Mouse (Mus musculus): ENCODE results near the gene Srebf2. TPM values are rescaled to one million over a fixed set of nuclear protein-coding genes. Genes with fewer than 3 reads are reported as not detected.

Srebf2 gene
- polyA plus RNA-seq, 1 experiment from 2014 or later, result 216 TPM

DNA sequence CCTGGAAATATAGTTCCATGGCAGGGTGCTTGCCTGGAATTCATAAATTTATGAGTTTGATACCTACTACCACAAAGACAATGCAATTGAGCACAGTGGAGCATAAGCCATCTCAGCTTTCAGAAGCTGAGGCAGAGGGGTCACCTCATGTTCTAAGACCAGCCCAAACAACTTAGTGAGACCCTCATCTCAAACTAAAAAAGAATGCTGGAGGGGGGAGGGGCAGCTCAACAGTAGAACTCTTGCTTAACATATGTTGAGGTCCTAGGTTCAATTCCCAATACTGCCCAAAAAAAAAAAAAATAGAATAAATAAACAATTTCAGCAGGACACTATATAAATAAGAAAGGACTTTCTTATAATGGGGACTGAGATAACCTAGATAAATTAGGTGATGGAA lies 3.1 kb downstream of the Srebf2 start:
- no peak overlapping the region for H3K4me2 ChIP-seq (ENCODE audit: low read depth, low read length, severe bottlenecking)
- H3K9ac ChIP-seq (ENCODE audit: low read length), result no peak overlapping the region
- no peaks in the 10 kb centered on the region for H3K27me3 ChIP-seq (ENCODE audit: control insufficient read depth, insufficient read depth, low read length)
- H3K9me3 ChIP-seq (ENCODE audit: control insufficient read depth, low read length), result no peaks in the 10 kb centered on the region
- no peak overlapping the region for H3K27ac ChIP-seq (ENCODE audit: low read depth, low read length)
- H3K36me3 ChIP-seq (ENCODE audit: control insufficient read depth, insufficient read depth, low read length), result no peaks in the 10 kb centered on the region; the same call in 1 of the 2 replicates
- H3K4me1 ChIP-seq (replicated peaks; ENCODE audit: control insufficient read depth, insufficient read depth, low read length), result peaks cover 18% of the 10 kb centered on the region; the same call in 1 of the 2 replicates
- no peak overlapping the region for H3K4me3 ChIP-seq (ENCODE audit: low read depth, low read length)
- DNase-seq (ENCODE audit: low spot score) (no peak), ATAC-seq (replicated peaks; ENCODE audit: low FRiP score) (no peak)

DNA sequence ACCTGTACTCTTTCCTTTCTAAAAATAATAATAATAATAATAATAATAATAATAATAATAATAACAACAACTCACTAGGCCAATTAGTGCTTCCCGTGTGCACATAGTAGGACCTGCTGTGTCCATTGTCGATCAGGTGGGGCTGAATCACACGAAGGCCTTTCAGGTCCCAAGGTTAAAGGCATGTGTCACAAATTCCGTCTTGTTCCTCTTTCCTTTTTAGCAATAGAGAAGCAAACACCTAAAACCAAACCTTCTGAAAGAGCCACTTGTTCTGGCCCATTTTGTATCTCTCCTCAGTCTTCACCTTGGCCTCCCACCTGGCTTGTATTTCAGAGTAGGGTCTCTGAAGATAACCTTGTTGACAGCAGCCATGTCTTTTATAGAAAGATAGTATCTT lies 4.2 kb downstream of the Srebf2 start:
- Histone ChIP-seq H3K27ac (ENCODE audit: low read depth, low read length) (no peak overlapping the region), H3K4me2 (ENCODE audit: low read depth, low read length, severe bottlenecking) (no peak overlapping the region), H3K27me3 (ENCODE audit: control insufficient read depth, insufficient read depth, low read length) (no peaks in the 10 kb centered on the region), H3K4me3 (ENCODE audit: low read depth, low read length) (no peak overlapping the region), H3K4me1 (replicated peaks; ENCODE audit: control insufficient read depth, insufficient read depth, low read length) (peaks cover 10% of the 10 kb centered on the region; the same call in 1 of the 2 replicates), H3K36me3 (ENCODE audit: control insufficient read depth, insufficient read depth, low read length) (no peaks in the 10 kb centered on the region; the same call in 1 of the 2 replicates), H3K9me3 (ENCODE audit: control insufficient read depth, low read length) (no peaks in the 10 kb centered on the region), H3K9ac (ENCODE audit: low read length) (no peak overlapping the region)
- ATAC-seq (replicated peaks; ENCODE audit: low FRiP score) (no peak), DNase-seq (ENCODE audit: low spot score) (no peak)
- WGBS, result 94% methylated on average over 4 of the region's 4 CpGs

DNA sequence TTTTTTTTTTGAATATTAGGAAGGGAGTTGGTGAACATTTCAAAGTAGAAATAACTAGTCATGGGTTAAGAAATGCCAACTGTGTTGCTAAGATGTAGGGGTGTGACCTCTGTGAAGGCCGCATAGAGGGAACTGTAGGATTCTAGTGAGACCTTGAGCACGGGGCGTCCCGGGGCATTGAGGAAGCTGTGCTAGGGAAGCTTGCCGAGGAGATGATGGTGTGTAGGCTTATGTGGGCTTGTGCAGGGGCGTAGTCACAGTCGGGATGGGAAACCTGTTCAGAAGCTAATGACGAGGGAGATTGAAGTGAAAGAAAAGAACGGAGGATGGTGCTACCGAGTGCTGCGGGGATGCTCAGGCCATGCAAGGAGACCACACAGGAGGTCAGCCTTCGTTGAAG lies 5.0 kb downstream of the Srebf2 start:
- no peak for ATAC-seq (replicated peaks; ENCODE audit: low FRiP score)
- no peak overlapping the region for H3K9ac ChIP-seq (ENCODE audit: low read length)
- 88% methylated on average over 12 of the region's 12 CpGs for WGBS
- no peaks in the 10 kb centered on the region for H3K27me3 ChIP-seq (ENCODE audit: control insufficient read depth, insufficient read depth, low read length)
- no peak for DNase-seq (ENCODE audit: low spot score)
- no peaks in the 10 kb centered on the region for H3K9me3 ChIP-seq (ENCODE audit: control insufficient read depth, low read length)
- H3K4me1 ChIP-seq (replicated peaks; ENCODE audit: control insufficient read depth, insufficient read depth, low read length), result peaks cover 8% of the 10 kb centered on the region; the same call in 1 of the 2 replicates
- no peaks in the 10 kb centered on the region; the same call in 1 of the 2 replicates for H3K36me3 ChIP-seq (ENCODE audit: control insufficient read depth, insufficient read depth, low read length)
- no peak overlapping the region for H3K4me3 ChIP-seq (ENCODE audit: low read depth, low read length)
- H3K27ac ChIP-seq (ENCODE audit: low read depth, low read length), result no peak overlapping the region
- no peak overlapping the region for H3K4me2 ChIP-seq (ENCODE audit: low read depth, low read length, severe bottlenecking)

DNA sequence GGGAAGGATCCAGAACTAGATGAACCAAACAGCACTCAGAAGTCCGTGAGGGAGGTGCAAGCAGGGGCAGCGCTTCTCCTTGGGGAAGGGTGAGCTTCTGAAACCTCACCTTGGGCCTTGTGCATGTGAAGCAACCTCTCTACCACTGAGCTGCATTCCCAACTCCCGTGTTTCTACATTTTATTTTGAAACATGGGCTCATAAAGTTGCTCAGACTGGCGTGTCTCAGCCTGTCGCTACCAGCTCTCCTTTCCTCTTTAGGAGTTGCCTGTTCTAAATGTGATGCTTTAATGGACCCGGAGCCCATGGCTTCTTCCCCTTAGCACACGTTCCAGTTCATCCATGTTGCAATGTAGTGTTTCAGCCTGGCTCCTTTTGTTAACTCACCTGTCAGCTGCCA lies 5.5 kb downstream of the Srebf2 start:
- 90% methylated on average over 7 of the region's 7 CpGs for WGBS
- no peak overlapping the region for H3K27ac ChIP-seq (ENCODE audit: low read depth, low read length)
- no peaks in the 10 kb centered on the region; the same call in 1 of the 2 replicates for H3K36me3 ChIP-seq (ENCODE audit: control insufficient read depth, insufficient read depth, low read length)
- no peak overlapping the region for H3K4me2 ChIP-seq (ENCODE audit: low read depth, low read length, severe bottlenecking)
- no peak overlapping the region for H3K9ac ChIP-seq (ENCODE audit: low read length)
- H3K4me1 ChIP-seq (replicated peaks; ENCODE audit: control insufficient read depth, insufficient read depth, low read length), result peaks cover 8% of the 10 kb centered on the region; the same call in 1 of the 2 replicates
- no peaks in the 10 kb centered on the region for H3K9me3 ChIP-seq (ENCODE audit: control insufficient read depth, low read length)
- H3K4me3 ChIP-seq (ENCODE audit: low read depth, low read length), result no peak overlapping the region
- ATAC-seq (replicated peaks; ENCODE audit: low FRiP score), result no peak
- H3K27me3 ChIP-seq (ENCODE audit: control insufficient read depth, insufficient read depth, low read length), result no peaks in the 10 kb centered on the region
- DNase-seq (ENCODE audit: low spot score), result no peak

DNA sequence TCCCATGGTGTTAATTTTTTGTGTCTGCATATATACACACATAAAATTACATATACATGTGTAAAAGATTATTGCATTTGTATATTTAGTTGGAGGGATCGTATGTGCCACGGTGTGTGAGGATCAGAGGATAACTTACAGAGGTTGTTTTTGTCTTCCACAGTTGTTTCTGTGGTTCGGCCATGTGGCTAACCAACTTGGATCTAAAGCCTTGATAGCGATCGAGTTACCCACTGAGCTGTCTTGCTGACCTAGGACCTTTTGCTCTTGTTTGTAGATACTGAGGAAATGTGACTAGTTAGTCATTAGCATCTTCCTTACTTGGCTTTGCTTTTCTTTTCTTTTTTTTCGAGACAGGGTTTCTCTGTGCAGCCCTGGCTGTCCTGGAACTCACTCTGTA lies 9.3 kb downstream of the Srebf2 start:
- WGBS, result 92% methylated on average over 6 of the region's 6 CpGs
- no peak overlapping the region for H3K9ac ChIP-seq (ENCODE audit: low read length)
- ATAC-seq (replicated peaks; ENCODE audit: low FRiP score) (no peak), DNase-seq (ENCODE audit: low spot score) (no peak)
- H3K36me3 ChIP-seq (ENCODE audit: control insufficient read depth, insufficient read depth, low read length), result no peaks in the 10 kb centered on the region; the same call in 1 of the 2 replicates
- H3K4me2 ChIP-seq (ENCODE audit: low read depth, low read length, severe bottlenecking), result no peak overlapping the region
- no peaks in the 10 kb centered on the region; the same call in 1 of the 2 replicates for H3K4me1 ChIP-seq (replicated peaks; ENCODE audit: control insufficient read depth, insufficient read depth, low read length)
- H3K4me3 ChIP-seq (ENCODE audit: low read depth, low read length), result no peak overlapping the region
- no peaks in the 10 kb centered on the region for H3K27me3 ChIP-seq (ENCODE audit: control insufficient read depth, insufficient read depth, low read length)
- H3K9me3 ChIP-seq (ENCODE audit: control insufficient read depth, low read length), result no peaks in the 10 kb centered on the region
- no peak overlapping the region for H3K27ac ChIP-seq (ENCODE audit: low read depth, low read length)

DNA sequence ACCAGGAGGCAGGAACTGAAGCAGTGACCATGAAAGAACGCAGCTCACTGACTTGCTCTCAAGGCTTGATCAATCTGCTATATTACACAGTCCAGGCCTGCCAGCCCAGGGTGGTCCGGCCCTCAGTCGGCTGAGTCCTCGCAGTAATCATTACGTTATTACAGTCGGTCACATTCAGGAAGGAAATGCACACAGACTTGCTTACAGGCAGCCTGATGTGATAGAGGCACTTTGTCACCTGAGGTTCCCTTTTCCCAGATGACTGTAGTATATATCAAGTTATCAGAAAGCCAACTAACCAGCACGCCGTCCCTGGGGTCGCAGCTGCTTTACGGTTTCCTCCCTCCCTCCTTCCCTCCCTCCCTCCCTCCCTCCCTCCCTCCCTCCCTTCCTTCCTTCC lies 9.9 kb downstream of the Srebf2 start:
- no peaks in the 10 kb centered on the region; the same call in 1 of the 2 replicates for H3K4me1 ChIP-seq (replicated peaks; ENCODE audit: control insufficient read depth, insufficient read depth, low read length)
- DNase-seq (ENCODE audit: low spot score), result no peak
- no peak for ATAC-seq (replicated peaks; ENCODE audit: low FRiP score)
- no peaks in the 10 kb centered on the region for H3K27me3 ChIP-seq (ENCODE audit: control insufficient read depth, insufficient read depth, low read length)
- 89% methylated on average over 10 of the region's 10 CpGs for WGBS
- H3K36me3 ChIP-seq (ENCODE audit: control insufficient read depth, insufficient read depth, low read length), result no peaks in the 10 kb centered on the region; the same call in 1 of the 2 replicates
- H3K9me3 ChIP-seq (ENCODE audit: control insufficient read depth, low read length), result no peaks in the 10 kb centered on the region
- H3K4me2 ChIP-seq (ENCODE audit: low read depth, low read length, severe bottlenecking), result no peak overlapping the region
- H3K9ac ChIP-seq (ENCODE audit: low read length), result no peak overlapping the region
- no peak overlapping the region for H3K27ac ChIP-seq (ENCODE audit: low read depth, low read length)
- no peak overlapping the region for H3K4me3 ChIP-seq (ENCODE audit: low read depth, low read length)

DNA sequence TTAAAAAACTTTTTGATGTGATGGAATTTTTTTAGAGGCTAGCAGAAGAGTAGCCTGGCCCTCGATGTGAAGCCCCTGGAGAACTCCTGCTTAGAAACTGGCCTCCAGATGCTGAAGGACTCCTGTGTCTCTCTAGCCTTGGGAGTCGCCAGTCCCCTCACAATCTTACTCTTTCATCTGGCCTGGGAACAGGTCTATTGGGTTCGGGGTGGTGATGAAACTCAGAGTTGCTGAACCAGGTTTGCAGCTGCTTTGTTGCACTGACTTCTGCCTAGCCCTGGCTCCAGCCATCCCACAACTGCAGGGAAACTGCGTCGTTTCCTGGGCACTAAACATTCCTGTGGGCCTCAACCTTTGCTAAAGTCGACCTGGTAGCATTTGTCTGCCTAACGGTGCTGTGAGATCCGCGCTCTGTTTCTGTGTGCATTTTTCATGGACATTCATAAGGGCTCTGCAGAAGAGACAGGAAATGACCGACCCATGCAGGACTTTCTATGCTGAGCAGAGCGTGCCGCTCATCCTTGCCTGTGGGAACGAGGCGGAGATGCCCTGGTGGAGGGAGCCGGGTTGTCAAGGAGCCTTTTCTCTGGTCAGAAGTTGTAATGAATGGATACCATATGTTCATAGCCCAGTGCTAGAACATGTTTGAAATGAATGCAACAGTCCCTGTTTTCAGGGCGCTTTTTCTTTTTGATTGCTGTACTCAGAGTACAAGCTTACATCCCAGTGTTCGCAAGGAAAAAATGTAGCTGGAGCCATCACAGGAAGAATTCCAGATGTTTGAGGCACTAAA lies 11.5 kb downstream of the Srebf2 start:
- no peak for DNase-seq (ENCODE audit: low spot score)
- ATAC-seq (replicated peaks; ENCODE audit: low FRiP score), result no peak
- no peak overlapping the region for H3K27ac ChIP-seq (ENCODE audit: low read depth, low read length)
- no peaks in the 10 kb centered on the region for H3K27me3 ChIP-seq (ENCODE audit: control insufficient read depth, insufficient read depth, low read length)
- H3K9ac ChIP-seq (ENCODE audit: low read length), result no peak overlapping the region
- H3K9me3 ChIP-seq (ENCODE audit: control insufficient read depth, low read length), result no peaks in the 10 kb centered on the region
- H3K36me3 ChIP-seq (ENCODE audit: control insufficient read depth, insufficient read depth, low read length), result no peaks in the 10 kb centered on the region; the same call in 1 of the 2 replicates
- no peak overlapping the region for H3K4me2 ChIP-seq (ENCODE audit: low read depth, low read length, severe bottlenecking)
- WGBS, result 78% methylated on average over 17 of the region's 17 CpGs
- no peak overlapping the region for H3K4me3 ChIP-seq (ENCODE audit: low read depth, low read length)
- H3K4me1 ChIP-seq (replicated peaks; ENCODE audit: control insufficient read depth, insufficient read depth, low read length), result no peaks in the 10 kb centered on the region

DNA sequence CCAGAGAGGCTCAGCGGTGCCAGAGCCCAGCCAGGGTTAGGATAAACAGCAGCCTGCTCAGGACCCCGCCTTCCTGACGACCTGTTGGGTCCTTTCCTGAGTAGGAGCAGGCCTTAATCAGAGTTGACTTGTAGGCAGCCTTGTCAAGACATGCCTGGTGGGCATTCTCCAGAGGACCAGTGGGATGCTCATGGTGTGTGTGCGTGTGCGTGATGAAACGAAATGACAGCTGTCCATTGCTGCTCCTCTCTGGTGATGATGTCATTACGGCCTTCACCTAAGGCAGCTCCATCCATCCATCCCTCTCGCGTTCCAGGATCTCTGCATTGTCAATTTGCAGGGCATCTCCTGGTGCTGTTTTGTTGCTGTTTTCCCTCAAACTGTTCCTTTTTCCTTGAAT lies 12.5 kb downstream of the Srebf2 start:
- Histone ChIP-seq H3K4me2 (ENCODE audit: low read depth, low read length, severe bottlenecking) (no peak overlapping the region), H3K27me3 (ENCODE audit: control insufficient read depth, insufficient read depth, low read length) (no peaks in the 10 kb centered on the region), H3K4me1 (replicated peaks; ENCODE audit: control insufficient read depth, insufficient read depth, low read length) (no peaks in the 10 kb centered on the region), H3K9ac (ENCODE audit: low read length) (no peak overlapping the region), H3K27ac (ENCODE audit: low read depth, low read length) (no peak overlapping the region), H3K36me3 (ENCODE audit: control insufficient read depth, insufficient read depth, low read length) (no peaks in the 10 kb centered on the region; the same call in 1 of the 2 replicates), H3K4me3 (ENCODE audit: low read depth, low read length) (no peak overlapping the region), H3K9me3 (ENCODE audit: control insufficient read depth, low read length) (no peaks in the 10 kb centered on the region)
- DNase-seq (ENCODE audit: low spot score) (no peak), ATAC-seq (replicated peaks; ENCODE audit: low FRiP score) (no peak)
- 88% methylated on average over 9 of the region's 9 CpGs for WGBS

Data from forebrain, embryonic 11.5 days (tissue).